Mouse (Mus musculus): Measurements from ENCODE around the gene Retreg1. TPM values are rescaled to one million over a fixed set of nuclear protein-coding genes. Genes with fewer than 3 reads are reported as not detected.

Gene Retreg1
- total and polyA plus RNA-seq, 3 experiments: 17.5 to 28.7 (median 19.0) TPM

- TF ChIP-seq BHLHE40 (IDR thresholded peaks at IDR 0.05; ENCODE audit: low read depth, low read length) (peak; percentile 53), TCF12 (IDR thresholded peaks at IDR 0.05; ENCODE audit: low read depth, low read length) (peak; percentile 18; the same call in 1 of the 2 replicates), USF2 (conservative IDR thresholded peaks at IDR 0.05; ENCODE audit: low read depth, low read length) (no peak), ZNF384 (IDR thresholded peaks at IDR 0.05; ENCODE audit: low read depth, low read length) (no peak), ZC3H11A (IDR thresholded peaks at IDR 0.05; ENCODE audit: low read depth, low read length) (no peak), TBP (conservative IDR thresholded peaks at IDR 0.05; ENCODE audit: low read depth, low read length) (no peak), SMC3 (IDR thresholded peaks at IDR 0.05; ENCODE audit: low read depth, low read length) (no peak), HCFC1 (IDR thresholded peaks at IDR 0.05; ENCODE audit: low read depth, low read length) (no peak), NRF1 (IDR thresholded peaks at IDR 0.05; ENCODE audit: low read depth, low read length) (no peak), KAT2A (IDR thresholded peaks at IDR 0.05; ENCODE audit: insufficient replicate concordance, low read length) (no peak), RAD21 (IDR thresholded peaks at IDR 0.05; ENCODE audit: low read depth, low read length) (no peak; the same call in 1 of the 2 replicates), MAFK (IDR thresholded peaks at IDR 0.05; ENCODE audit: insufficient replicate concordance, low read length) (no peak), SIN3A (IDR thresholded peaks at IDR 0.05; ENCODE audit: low read length) (peak; percentile 61; the same call in 1 of the 2 replicates), ZKSCAN1 (IDR thresholded peaks at IDR 0.05; ENCODE audit: borderline replicate concordance, low read depth, low read length) (no peak), E2F4 (IDR thresholded peaks at IDR 0.05; ENCODE audit: insufficient replicate concordance, low read depth, low read length) (no peak), UBTF (IDR thresholded peaks at IDR 0.05; ENCODE audit: low read depth, low read length) (no peak), EP300 (IDR thresholded peaks at IDR 0.05; ENCODE audit: low read length) (no peak; the same call in 1 of the 2 replicates), GABPA (IDR thresholded peaks at IDR 0.05; ENCODE audit: insufficient replicate concordance, low read depth, low read length) (no peak), RCOR1 (conservative IDR thresholded peaks at IDR 0.05; ENCODE audit: low read depth, low read length) (0 out of 2 replicates have a peak, but pooled peaks have one; percentile 38), MAZ (IDR thresholded peaks at IDR 0.05; ENCODE audit: low read depth, low read length) (peak; percentile 68; the same call in 1 of the 2 replicates)
Measured at GRCm38 (mm10) chr15:25858611-25859058, 15.7 kb downstream of the Retreg1 start (continued).

DNA sequence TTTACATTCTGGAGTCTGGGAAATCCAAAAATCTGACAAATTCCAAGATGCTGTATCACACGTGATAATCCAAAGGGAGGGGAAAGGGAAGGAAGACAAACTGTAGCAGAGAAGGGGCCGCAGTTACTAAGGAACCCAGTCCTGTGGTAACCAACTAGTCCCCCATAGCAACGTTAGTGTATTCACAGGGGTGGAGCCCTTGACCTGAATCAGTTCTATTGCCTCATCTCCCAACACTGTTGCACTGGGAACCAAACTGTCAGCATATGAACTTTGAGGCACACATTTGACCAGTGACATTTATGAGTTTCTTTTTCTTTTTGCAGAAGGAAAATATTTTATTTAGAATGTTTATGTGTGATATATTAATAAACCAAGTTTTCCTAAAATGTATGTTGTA lies 16.5 kb downstream of the Retreg1 start:
- Histone ChIP-seq H3K27ac (ENCODE audit: insufficient read depth, low read depth) (no peak overlapping the region), H3K36me3 (replicated peaks in 1 of 2; ENCODE audit: control insufficient read depth in 1 of 2, insufficient read depth in 1 of 2, low read length in 1 of 2) (peaks cover 0 to 8% of the 10 kb centered on the region in 2 experiments), H3K79me2 (replicated peaks; ENCODE audit: control insufficient read depth, extremely low read depth, insufficient read depth, poor library complexity, severe bottlenecking) (no peaks in the 10 kb centered on the region), H3K4me1 (ENCODE audit: control insufficient read depth in 1 of 2, insufficient read depth in 2 of 2) (peaks cover 17 to 54% of the 10 kb centered on the region in 2 experiments), H3K4me2 (ENCODE audit: insufficient read depth, low read depth, poor library complexity, severe bottlenecking) (no peak overlapping the region), H3K4me3 (replicated peaks in 1 of 3; ENCODE audit: low read depth in 2 of 3, low read length in 2 of 3, poor library complexity in 1 of 3) (no peak overlapping the region), H3K9ac (ENCODE audit: insufficient read depth, low read depth) (no peak overlapping the region), H3K9me3 (replicated peaks; ENCODE audit: low read length) (peaks cover 6% of the 10 kb centered on the region), H3K27me3 (replicated peaks) (no peaks in the 10 kb centered on the region)
- in situ Hi-C loops (cut with MboI; ENCODE audit: low pct_ligation_motif_present, low pct_unique_long_range_greater_than_20kb, low sequenced_read_pairs) (no loop called here), dilution Hi-C loops (cut with MboI; ENCODE audit: extremely low pct_ligation_motif_present, extremely low pct_unique_long_range_greater_than_20kb, low sequenced_read_pairs) (no loop called here)
- no peak for DNase-seq (ENCODE audit: extremely low read depth)
- no peak for TF ChIP-seq CHD1 (IDR thresholded peaks at IDR 0.05; ENCODE audit: low read depth, low read length)
- no peak for TF ChIP-seq ZNF384 (IDR thresholded peaks at IDR 0.05; ENCODE audit: low read depth, low read length)
- no peak for TF ChIP-seq USF2 (conservative IDR thresholded peaks at IDR 0.05; ENCODE audit: low read depth, low read length)
- TF ChIP-seq CTCF (conservative IDR thresholded peaks at IDR 0.05 in 1 of 2, IDR thresholded peaks at IDR 0.05 in 1 of 2; ENCODE audit: low read depth in 2 of 2, low read length in 2 of 2): no peak
- TF ChIP-seq BHLHE40 (IDR thresholded peaks at IDR 0.05; ENCODE audit: low read depth, low read length): no peak
- no peak for TF ChIP-seq GABPA (IDR thresholded peaks at IDR 0.05; ENCODE audit: insufficient replicate concordance, low read depth, low read length)
- TF ChIP-seq TBP (conservative IDR thresholded peaks at IDR 0.05; ENCODE audit: low read depth, low read length): no peak
